Mouse (Mus musculus) testis, adult 2 months (tissue): ENCODE results near the gene Tmem245.

Experiments
- CTCF ChIP-seq: fragments of 200-500 bp; IDR thresholded peaks from 2 replicates; pipeline ENCODE4 v1.5.1; 2012; ENCODE audit warnings: low read depth, mild to moderate bottlenecking, inconsistent platforms, low read length, moderate library complexity; ENCODE audit not compliant: control insufficient read depth, insufficient read depth, insufficient replicate concordance
- POLR2A ChIP-seq: fragments of 200-500 bp; IDR thresholded peaks from 2 replicates; pipeline ENCODE4 v1.6.1; 2012; ENCODE audit warnings: low read depth, mild to moderate bottlenecking, inconsistent platforms, low read length, moderate library complexity; ENCODE audit not compliant: control insufficient read depth

GRCm38 (mm10) chr4:56855935-56856334, 91.3 kb downstream of the Tmem245 start:
- TF ChIP-seq CTCF (no peak), POLR2A (no peak)
